Mouse (Mus musculus): Measurements from ENCODE around the gene Zfp385b.

GRCm38 (mm10) chr2:77576571-77576970, 242.9 kb downstream of the Zfp385b start:
- no peak for TF ChIP-seq CTCF (IDR thresholded peaks at IDR 0.05)
- no peak for TF ChIP-seq POLR2A (IDR thresholded peaks at IDR 0.05; ENCODE audit: insufficient read depth, low read depth, low read length)
